Mouse (Mus musculus) liver, embryonic 11.5 days (tissue): ENCODE measurements at regions not wholly inside any gene's neighbourhood (a gene's known extent, or its start where the extent isn't known, plus 50 kb on each side); places are given as distances from the start of the nearest gene placed in this dataset.

Source experiments
- ATAC-seq: fragments of 200-750 bp; cut with Nextera tagmentation; replicated peaks from 2 replicates; pipeline ENCODE4 v1.8.0; 2017; ENCODE audit warnings: moderate number of reproducible peaks, mild to moderate bottlenecking, moderate TSS enrichment, moderate library complexity; ENCODE audit not compliant: low FRiP score
- DNase-seq: peaks from one replicate; pipeline ENCODE4 v3.0.0-alpha.2; 2017; ENCODE audit warnings: low spot score
- H3K27ac ChIP-seq: fragments of 300-500 bp; sonication (generic); 2 replicates; pipeline ENCODE4 v1.5.1; 2014; ENCODE audit warnings: mild to moderate bottlenecking, low read depth, low read length, control low read depth
- H3K27me3 ChIP-seq: fragments of 300-500 bp; sonication (generic); replicated peaks from 2 replicates; pipeline ENCODE4 v1.6.1; 2014; ENCODE audit warnings: low read length, mixed read lengths; ENCODE audit not compliant: control insufficient read depth, insufficient read depth
- H3K36me3 ChIP-seq: fragments of 300-500 bp; sonication (generic); 2 replicates; pipeline ENCODE4 v1.6.1; 2014; ENCODE audit warnings: mild to moderate bottlenecking, low read length, moderate library complexity, mixed read lengths; ENCODE audit not compliant: control insufficient read depth, insufficient read depth
- H3K4me1 ChIP-seq: fragments of 300-500 bp; sonication (generic); replicated peaks from 2 replicates; pipeline ENCODE4 v1.6.1; 2014; ENCODE audit warnings: low read length, mixed read lengths; ENCODE audit not compliant: control insufficient read depth, insufficient read depth
- H3K4me2 ChIP-seq: fragments of 300-500 bp; sonication (generic); 2 replicates; pipeline ENCODE4 v1.6.1; 2014; ENCODE audit warnings: mild to moderate bottlenecking, control low read depth, moderate library complexity
- H3K4me3 ChIP-seq: fragments of 300-500 bp; sonication (generic); 2 replicates; pipeline ENCODE4 v1.5.1; 2014; ENCODE audit warnings: low read depth, low read length, control low read depth
- H3K9ac ChIP-seq: fragments of 300-500 bp; sonication (generic); 2 replicates; pipeline ENCODE4 v1.6.1; 2014; ENCODE audit warnings: low read depth, low read length, control low read depth
- H3K9me3 ChIP-seq: fragments of 300-500 bp; sonication (generic); 2 replicates; pipeline ENCODE4 v1.6.1; 2016; ENCODE audit warnings: low read length, inconsistent platforms, mixed read lengths; ENCODE audit not compliant: control insufficient read depth
- WGBS: fragments of 180-500 bp; shearing (Covaris S2); extraction: QIAGEN DNeasy Blood & Tissue Kit; methylation state at CpG from one replicate; pipeline ENCODE4 v1.1.7; 2014; 5-methylcytosine and 5-hydroxymethylcytosine counted together

DNA sequence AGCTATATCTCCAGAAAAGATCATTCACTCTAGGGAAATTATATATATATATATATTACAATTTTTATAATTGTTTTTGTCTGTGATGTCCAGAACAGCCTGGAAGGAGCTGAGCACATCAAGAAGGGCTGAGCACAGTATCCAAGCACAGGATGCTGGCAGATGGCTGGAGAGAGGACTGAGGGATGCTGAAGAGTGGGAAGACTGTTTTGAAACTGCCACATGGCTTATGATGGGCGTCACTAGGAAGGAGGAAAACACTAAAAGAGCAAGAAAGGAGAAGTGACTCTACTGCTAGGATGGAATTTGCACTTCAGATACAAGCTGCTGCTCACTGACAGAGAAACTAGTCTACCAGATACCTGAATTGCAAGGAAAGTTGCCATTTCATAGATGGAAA is 50.4 kb upstream of the Atg10 start:
- Histone ChIP-seq H3K4me3 (no peak overlapping the region), H3K27me3 (no peaks in the 10 kb centered on the region), H3K4me1 (no peaks in the 10 kb centered on the region), H3K4me2 (no peak overlapping the region), H3K36me3 (no peaks in the 10 kb centered on the region), H3K9ac (no peak overlapping the region), H3K9me3 (no peaks in the 10 kb centered on the region), H3K27ac (no peak overlapping the region)
- ATAC-seq (no peak), DNase-seq (no peak)
- WGBS = 50% methylated on average over 1 of the region's 1 CpGs

DNA sequence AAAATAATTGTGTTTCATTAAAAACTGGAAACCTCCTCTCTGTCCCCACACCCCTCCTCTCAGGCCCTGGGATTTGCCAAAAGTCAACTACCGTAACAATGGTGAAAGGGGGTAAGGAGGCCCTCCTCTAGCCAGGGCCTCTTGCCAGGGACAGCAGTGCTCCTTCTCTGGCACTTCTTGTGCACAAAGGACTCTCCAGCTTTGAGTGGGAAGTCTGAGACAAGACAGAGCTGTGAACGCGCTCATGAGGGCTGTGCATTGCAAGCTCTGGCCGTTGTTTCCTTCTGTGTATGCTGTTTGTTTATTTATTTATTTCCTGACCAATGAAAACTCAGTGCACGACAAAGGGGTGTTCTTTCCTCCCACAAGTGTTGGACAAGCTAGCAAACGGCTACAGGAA is 50.8 kb upstream of the Atg10 start:
- DNase-seq = no peak
- H3K36me3 ChIP-seq = no peaks in the 10 kb centered on the region

DNA sequence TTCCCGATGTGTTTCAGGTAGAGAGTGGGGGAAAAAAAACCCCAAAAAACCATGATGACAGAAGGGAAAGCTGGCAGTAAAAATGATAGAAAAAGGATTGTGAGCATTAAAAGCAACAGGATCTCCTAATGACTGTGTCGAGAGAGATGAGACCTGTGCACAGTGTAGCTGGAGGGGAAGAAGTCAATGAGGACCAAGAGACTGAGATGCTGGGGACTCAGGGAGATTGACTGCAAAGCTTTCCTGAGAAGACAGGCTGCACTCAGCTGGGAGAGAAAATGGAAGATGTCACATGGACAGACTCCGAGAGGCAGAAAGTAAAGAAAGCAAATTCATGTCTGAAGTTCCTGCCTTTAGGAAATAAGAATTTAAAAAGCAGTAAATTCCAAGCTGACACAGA is 55.7 kb upstream of the Atg10 start:
- Histone ChIP-seq H3K27me3 (no peaks in the 10 kb centered on the region), H3K4me1 (no peaks in the 10 kb centered on the region), H3K36me3 (no peaks in the 10 kb centered on the region), H3K27ac (no peak overlapping the region), H3K9ac (no peak overlapping the region), H3K4me2 (no peak overlapping the region), H3K4me3 (no peak overlapping the region), H3K9me3 (no peaks in the 10 kb centered on the region)
- WGBS = 82% methylated on average over 3 of the region's 3 CpGs
- ATAC-seq = no peak
- no peak for DNase-seq

More for the DNA sequence above, 50.8 kb upstream of the Atg10 start:
- H3K27ac ChIP-seq = no peak overlapping the region
- no peak overlapping the region for H3K4me2 ChIP-seq
- H3K27me3 ChIP-seq = no peaks in the 10 kb centered on the region
- H3K4me3 ChIP-seq = no peak overlapping the region
- H3K9ac ChIP-seq = no peak overlapping the region
- no peaks in the 10 kb centered on the region for H3K4me1 ChIP-seq
- 70% methylated on average over 6 of the region's 6 CpGs for WGBS
- H3K9me3 ChIP-seq = no peaks in the 10 kb centered on the region
- no peak for ATAC-seq

DNA sequence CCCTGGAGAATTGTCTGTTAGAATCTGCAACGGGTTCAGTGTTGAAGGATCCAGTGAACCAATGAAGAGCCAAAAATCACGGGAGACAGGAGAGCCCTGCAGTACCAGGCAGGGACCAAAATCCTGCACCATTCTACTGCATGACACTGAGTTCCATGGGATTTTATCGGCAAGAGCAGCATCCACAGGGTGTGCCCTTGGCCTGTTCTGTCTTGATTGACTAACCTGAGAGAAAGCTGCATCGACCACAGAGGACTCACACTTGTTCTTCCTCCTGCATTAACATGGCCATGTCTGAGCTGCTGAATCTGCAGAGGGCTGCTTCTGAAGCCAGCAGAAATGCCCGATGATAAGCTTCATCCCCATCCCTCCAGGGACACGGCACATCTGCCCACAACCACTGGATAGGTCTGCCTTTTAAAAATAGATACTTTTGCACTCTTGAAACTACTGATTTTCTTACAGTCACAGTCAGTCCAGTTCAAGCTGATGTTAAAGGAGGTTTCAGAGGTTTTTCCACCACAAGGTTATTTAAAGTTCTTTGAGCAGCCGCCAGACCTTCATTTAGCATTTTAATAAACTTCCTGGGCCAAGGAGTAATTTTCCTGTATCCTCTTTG is 71.9 kb upstream of the Atg10 start:
- no peak overlapping the region for H3K4me2 ChIP-seq
- WGBS = 79% methylated on average over 7 of the region's 7 CpGs
- H3K9me3 ChIP-seq = no peaks in the 10 kb centered on the region
- no peak overlapping the region for H3K27ac ChIP-seq
- H3K9ac ChIP-seq = no peak overlapping the region; the same call in 1 of the 2 replicates
- H3K27me3 ChIP-seq = no peaks in the 10 kb centered on the region
- peak; percentile 30; the same call in 1 of the 2 replicates for ATAC-seq
- no peaks in the 10 kb centered on the region for H3K36me3 ChIP-seq
- no peak overlapping the region for H3K4me3 ChIP-seq
- no peaks in the 10 kb centered on the region for H3K4me1 ChIP-seq
- DNase-seq = no peak

DNA sequence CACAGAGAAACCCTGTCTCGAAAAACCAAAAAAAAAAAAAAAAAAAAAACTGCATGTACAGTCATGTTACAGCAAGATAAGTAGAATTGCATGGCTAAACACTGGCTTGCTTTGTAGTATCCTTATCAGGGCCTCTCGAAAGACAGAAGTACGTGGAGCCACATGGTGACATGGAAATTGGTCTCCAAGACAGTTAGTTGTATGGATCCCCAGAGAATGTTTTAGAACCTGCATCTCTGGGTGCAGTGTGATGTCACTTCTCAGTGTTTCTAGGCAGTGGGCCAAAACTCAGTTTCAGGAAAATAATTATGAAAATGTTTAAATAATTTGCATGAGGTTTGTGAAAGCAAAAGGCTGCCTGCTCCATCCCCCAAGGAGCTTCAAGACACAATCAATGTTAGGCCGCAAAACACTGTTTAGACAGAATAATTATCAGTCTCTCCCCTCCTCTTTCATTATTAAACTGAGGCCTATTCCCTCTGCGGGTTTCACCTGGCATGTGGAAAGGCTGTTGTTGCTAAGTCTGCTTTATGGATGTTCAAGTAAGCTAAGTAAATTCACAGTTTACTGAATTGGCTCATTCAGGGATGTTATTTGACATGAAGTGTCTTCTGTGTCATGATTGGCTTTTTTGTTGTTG is 72.9 kb upstream of the Atg10 start:
- DNase-seq (no peak), ATAC-seq (peak; percentile 91)
- no peak overlapping the region for H3K4me3 ChIP-seq
- peak overlapping the region; percentile 42; the same call in 1 of the 2 replicates for H3K27ac ChIP-seq
- H3K27me3 ChIP-seq = no peaks in the 10 kb centered on the region
- 54% methylated on average over 5 of the region's 5 CpGs for WGBS
- H3K4me1 ChIP-seq = no peaks in the 10 kb centered on the region
- no peak overlapping the region for H3K4me2 ChIP-seq
- no peaks in the 10 kb centered on the region for H3K9me3 ChIP-seq
- H3K9ac ChIP-seq = no peak overlapping the region
- H3K36me3 ChIP-seq = no peaks in the 10 kb centered on the region

DNA sequence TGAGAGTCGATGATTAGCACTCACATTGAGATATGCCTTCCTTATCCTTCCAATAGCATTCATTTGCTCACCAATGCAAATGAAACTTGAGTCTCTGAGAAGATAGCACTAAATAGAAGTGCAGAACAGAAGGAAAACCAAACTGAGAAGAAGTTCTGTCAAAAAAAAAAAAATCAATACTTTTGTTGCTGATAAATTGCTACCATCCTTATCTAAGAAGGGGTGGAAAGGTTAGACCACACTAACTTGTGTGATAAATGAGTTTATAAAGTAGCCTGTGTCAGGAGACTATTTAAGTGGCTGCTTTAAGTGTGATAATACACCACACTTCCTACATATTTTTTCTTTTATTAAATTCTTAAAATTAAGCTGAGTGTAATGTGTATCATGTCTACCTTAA is 78.1 kb upstream of the Atg10 start:
- Histone ChIP-seq H3K9ac (no peak overlapping the region), H3K4me2 (no peak overlapping the region), H3K9me3 (no peaks in the 10 kb centered on the region), H3K4me3 (no peak overlapping the region), H3K36me3 (no peaks in the 10 kb centered on the region), H3K27ac (no peak overlapping the region), H3K4me1 (no peaks in the 10 kb centered on the region), H3K27me3 (no peaks in the 10 kb centered on the region)
- no peak for DNase-seq
- WGBS = 69% methylated on average over 1 of the region's 1 CpGs
- ATAC-seq = 0 out of 2 replicates have a peak, but pooled peaks have one; percentile 31

DNA sequence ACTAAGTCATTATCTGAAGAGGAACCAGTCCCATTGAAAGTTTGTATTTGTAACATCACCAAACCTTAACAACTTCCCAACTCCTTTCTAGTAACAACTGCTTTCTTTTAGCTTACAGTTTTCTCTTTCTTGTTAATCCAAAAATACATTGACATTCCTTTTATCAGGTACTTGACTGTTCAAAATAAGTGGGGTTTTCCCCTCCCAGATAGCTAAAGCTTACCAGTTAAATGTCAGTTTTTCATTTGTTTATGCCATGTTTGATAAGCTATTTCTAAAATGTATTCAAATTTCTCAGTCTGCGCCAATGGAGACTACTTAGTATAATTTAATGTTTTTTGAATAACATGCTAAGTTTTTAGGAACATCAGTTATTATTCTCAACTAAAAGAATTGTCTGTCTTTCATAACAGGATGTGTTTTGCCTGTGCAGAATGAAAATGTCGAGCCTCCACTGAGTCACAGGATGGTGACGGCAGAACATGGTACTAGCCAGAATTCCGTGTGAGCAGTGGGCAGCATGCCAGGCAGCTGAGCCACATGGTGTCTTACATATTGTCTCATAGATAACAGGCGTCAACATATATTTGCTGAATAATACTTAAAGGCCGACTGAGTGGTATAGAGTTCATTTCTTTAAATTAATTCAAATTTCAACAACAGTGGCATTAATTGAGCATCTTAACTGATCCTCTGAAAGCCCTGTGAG is 82.1 kb upstream of the Atg10 start:
- no peak overlapping the region for H3K9ac ChIP-seq
- H3K27ac ChIP-seq = no peak overlapping the region
- WGBS = 69% methylated on average over 6 of the region's 6 CpGs
- no peak overlapping the region for H3K4me2 ChIP-seq
- no peaks in the 10 kb centered on the region for H3K9me3 ChIP-seq
- DNase-seq (no peak), ATAC-seq (no peak)
- no peak overlapping the region for H3K4me3 ChIP-seq
- H3K4me1 ChIP-seq = no peaks in the 10 kb centered on the region
- H3K36me3 ChIP-seq = no peaks in the 10 kb centered on the region
- H3K27me3 ChIP-seq = no peaks in the 10 kb centered on the region

DNA sequence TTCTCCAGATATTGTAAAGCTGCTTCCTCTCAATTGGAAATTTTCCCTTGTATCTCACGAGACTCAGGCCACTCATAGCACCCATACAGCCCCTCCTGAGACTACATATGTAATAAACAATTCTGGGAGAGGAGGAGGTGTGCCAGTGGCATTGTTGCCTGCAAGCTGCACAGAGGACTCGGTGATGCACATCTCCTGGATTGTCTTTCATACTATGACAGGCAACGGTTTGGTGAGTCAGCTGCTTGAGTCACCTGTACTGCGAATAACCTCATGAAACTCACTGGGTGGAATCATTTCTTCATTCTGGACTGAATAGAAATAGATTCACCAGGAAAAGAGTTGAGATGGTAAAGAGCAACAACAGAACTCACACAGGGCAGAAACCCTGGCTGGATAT is 82.8 kb upstream of the Atg10 start:
- Histone ChIP-seq H3K27ac (no peak overlapping the region), H3K9me3 (no peaks in the 10 kb centered on the region), H3K4me2 (no peak overlapping the region), H3K36me3 (no peaks in the 10 kb centered on the region), H3K9ac (no peak overlapping the region), H3K4me3 (no peak overlapping the region), H3K27me3 (no peaks in the 10 kb centered on the region), H3K4me1 (no peaks in the 10 kb centered on the region)
- 85% methylated on average over 4 of the region's 4 CpGs for WGBS
- ATAC-seq (no peak), DNase-seq (no peak)
